Mouse (Mus musculus) urinary bladder, postnatal 10 days (tissue): Measurements from ENCODE around the gene Hoxd11.

Experiments
- DNase-seq: peaks from one replicate; pipeline ENCODE4 v3.0.0; 2022; ENCODE audit warnings: low spot score

Hoxd11 gene

GRCm38 (mm10) chr2:74678891-74679595, at the start of gene Hoxd11:
Hoxd11 (plus strand) TSS chr2:74679557.
- no peak for DNase-seq

GRCm38 (mm10) chr2:74635412-74635811, 43.9 kb upstream of the Hoxd11 start:
- no peak for DNase-seq

- no peak for DNase-seq
Observed at GRCm38 (mm10) chr2:74642431-74642830, 36.9 kb upstream of the Hoxd11 start.

GRCm38 (mm10) chr2:74645631-74646030, 33.7 kb upstream of the Hoxd11 start:
- no peak for DNase-seq

- no peak for DNase-seq
Observed at GRCm38 (mm10) chr2:74647082-74647864, 32.1 kb upstream of the Hoxd11 start.

- DNase-seq = no peak
Observed at GRCm38 (mm10) chr2:74652996-74653340, 26.4 kb upstream of the Hoxd11 start.

GRCm38 (mm10) chr2:74653781-74654535, 25.4 kb upstream of the Hoxd11 start:
- no peak for DNase-seq

GRCm38 (mm10) chr2:74654743-74655419, 24.5 kb upstream of the Hoxd11 start:
- DNase-seq = no peak

- DNase-seq = no peak
Observed at GRCm38 (mm10) chr2:74655420-74655781, 24.0 kb upstream of the Hoxd11 start.

GRCm38 (mm10) chr2:74655821-74656631, 23.3 kb upstream of the Hoxd11 start:
- no peak for DNase-seq

- no peak for DNase-seq
Observed at GRCm38 (mm10) chr2:74656632-74657021, 22.7 kb upstream of the Hoxd11 start.

GRCm38 (mm10) chr2:74657251-74658023, 21.9 kb upstream of the Hoxd11 start:
- DNase-seq = no peak

GRCm38 (mm10) chr2:74658024-74658666, 21.2 kb upstream of the Hoxd11 start:
- no peak for DNase-seq

GRCm38 (mm10) chr2:74658667-74659371, 20.5 kb upstream of the Hoxd11 start:
- DNase-seq = no peak

- no peak for DNase-seq
Observed at GRCm38 (mm10) chr2:74659507-74660005, 19.8 kb upstream of the Hoxd11 start, which contains the start of gene Evx2. Evx2 (minus strand) TSS chr2:74659557.

- no peak for DNase-seq
Observed at GRCm38 (mm10) chr2:74660421-74661375, 18.7 kb upstream of the Hoxd11 start.

GRCm38 (mm10) chr2:74661685-74662084, 17.7 kb upstream of the Hoxd11 start:
- DNase-seq = no peak

- DNase-seq = no peak
Observed at GRCm38 (mm10) chr2:74663291-74663925, 15.9 kb upstream of the Hoxd11 start.
